Mouse (Mus musculus) lung, postnatal 4 days (tissue): ENCODE data around the gene Sf1.

ENCODE experiments used
- DNase-seq, 2 experiments: peaks; one replicate each; pipeline ENCODE4 v3.0.0; 2021

Sf1 gene

GRCm38 (mm10) chr19:6363411-6364240 lies at the start of gene Sf1:
Gene Sf1, plus strand, starts transcription at chr19:6363690.
- peak in 1 of 2 experiments; percentile 100 for DNase-seq

GRCm38 (mm10) chr19:6313796-6314195 lies 49.7 kb upstream of the Sf1 start:
- no peak for DNase-seq

- DNase-seq, result peak; percentile 62 to 90
Observed at GRCm38 (mm10) chr19:6314513-6314912, 49.0 kb upstream of the Sf1 start.

GRCm38 (mm10) chr19:6315573-6315972 lies 47.9 kb upstream of the Sf1 start:
- no peak for DNase-seq

- no peak for DNase-seq
Observed at GRCm38 (mm10) chr19:6318145-6318544, 45.3 kb upstream of the Sf1 start.

- DNase-seq, result no peak
Observed at GRCm38 (mm10) chr19:6321358-6321757, 42.1 kb upstream of the Sf1 start.

- peak; percentile 63 to 89 for DNase-seq
Observed at GRCm38 (mm10) chr19:6321786-6322621, 41.5 kb upstream of the Sf1 start.

- DNase-seq, result no peak
Observed at GRCm38 (mm10) chr19:6324751-6325150, 38.7 kb upstream of the Sf1 start.

- DNase-seq, result no peak
Observed at GRCm38 (mm10) chr19:6331178-6331577, 32.3 kb upstream of the Sf1 start.

- DNase-seq, result peak in 1 of 2 experiments; percentile 79
Observed at GRCm38 (mm10) chr19:6331719-6332516, 31.6 kb upstream of the Sf1 start.

GRCm38 (mm10) chr19:6333761-6334595 lies 29.5 kb upstream of the Sf1 start:
- no peak for DNase-seq

GRCm38 (mm10) chr19:6334673-6335457 lies 28.6 kb upstream of the Sf1 start, which contains the start of gene Men1:
Gene Men1, plus strand, starts transcription at chr19:6334979.
- peak; percentile 94 to 96 for DNase-seq

GRCm38 (mm10) chr19:6335458-6335827 lies 28.0 kb upstream of the Sf1 start:
- peak; percentile 33 to 45 for DNase-seq

- DNase-seq, result no peak
Observed at GRCm38 (mm10) chr19:6336920-6337319, 26.6 kb upstream of the Sf1 start.

GRCm38 (mm10) chr19:6338171-6338570 lies 25.3 kb upstream of the Sf1 start:
- no peak for DNase-seq

GRCm38 (mm10) chr19:6338716-6339115 lies 24.8 kb upstream of the Sf1 start:
- DNase-seq, result no peak

- DNase-seq, result no peak
Observed at GRCm38 (mm10) chr19:6339191-6339590, 24.3 kb upstream of the Sf1 start.

GRCm38 (mm10) chr19:6339890-6340504 lies 23.5 kb upstream of the Sf1 start:
- peak; percentile 78 to 80 for DNase-seq

GRCm38 (mm10) chr19:6340524-6341452 lies 22.7 kb upstream of the Sf1 start, which contains the start of gene Map4k2:
Gene Map4k2, plus strand, starts transcription at chr19:6341135.
- DNase-seq, result peak; percentile 92 to 93
